Mouse (Mus musculus) G1E (cell line): ENCODE results near the gene 1500015O10Rik.

Source experiments
- CTCF ChIP-seq: IDR thresholded peaks from 2 replicates; pipeline ENCODE4 v1.5.1; 2012; ENCODE audit warnings: low read depth, low read length, inconsistent platforms, mixed read lengths
- GATA1 ChIP-seq: IDR thresholded peaks from 2 replicates; pipeline ENCODE4 v1.6.1; 2012; ENCODE audit warnings: borderline replicate concordance, low read length, inconsistent platforms, mixed read lengths
- GATA2 ChIP-seq: IDR thresholded peaks from 2 replicates; pipeline ENCODE4 v1.6.1; 2012; ENCODE audit warnings: low read depth, low read length, inconsistent platforms, borderline replicate concordance
- POLR2AphosphoS5 ChIP-seq: IDR thresholded peaks from 2 replicates; pipeline ENCODE4 v1.6.1; 2012; ENCODE audit warnings: low read depth, low read length, inconsistent platforms; ENCODE audit not compliant: insufficient replicate concordance
- TAL1 ChIP-seq: conservative IDR thresholded peaks from 2 replicates; pipeline ENCODE4 v1.6.1; 2012; ENCODE audit warnings: low read depth, low read length, inconsistent platforms, mixed read lengths

DNA sequence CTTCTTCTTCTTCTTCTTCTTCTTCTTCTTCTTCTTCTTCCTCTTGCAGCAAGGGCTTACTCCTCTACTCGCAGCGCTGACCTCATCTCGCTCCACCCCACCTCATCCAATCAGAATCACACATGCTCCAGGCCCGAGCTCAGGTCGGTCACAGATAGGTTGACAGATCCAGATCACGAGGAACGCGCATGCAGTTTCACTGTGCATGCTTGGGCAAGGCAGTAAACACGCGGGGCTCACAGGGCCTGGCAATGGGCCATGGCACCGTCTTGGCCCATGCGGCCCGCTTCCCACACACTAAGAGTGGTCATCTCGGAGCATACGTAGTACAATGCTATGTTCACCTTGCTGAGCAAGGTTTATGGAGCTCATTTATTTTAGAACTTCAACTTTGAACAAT lies 39.9 kb upstream of the 1500015O10Rik start:
- TF ChIP-seq CTCF (no peak), GATA2 (no peak), GATA1 (no peak), POLR2AphosphoS5 (no peak), TAL1 (no peak)
